Mouse (Mus musculus) cerebellum, adult 11-12 months (tissue): ENCODE measurements around the gene Itga2.

Experiments
- DNase-seq: peaks from one replicate; pipeline ENCODE4 v3.0.0; 2022

Itga2 gene

GRCm38 (mm10) chr13:114876005-114876520 is 55.8 kb downstream of the Itga2 start:
- DNase-seq, result no peak

DNA sequence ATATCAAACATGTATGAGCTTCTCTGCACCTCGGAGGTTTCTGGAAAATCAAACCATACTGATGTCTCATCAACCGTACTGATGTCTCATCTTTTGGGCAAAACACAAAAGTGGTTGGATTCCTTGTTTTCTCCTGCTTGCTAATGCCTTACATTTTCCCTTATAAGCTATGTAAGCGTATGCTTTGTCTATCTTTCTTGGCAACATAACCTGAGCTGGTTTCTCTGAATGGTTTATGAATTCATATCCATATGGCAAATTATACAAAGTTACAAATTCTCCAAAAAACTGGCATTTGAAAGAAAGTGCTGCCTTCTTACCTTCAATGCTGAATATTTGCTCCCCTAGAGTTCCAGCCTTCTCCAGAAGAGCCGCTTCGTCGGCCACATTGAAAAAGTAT is 57.2 kb downstream of the Itga2 start:
- no peak for DNase-seq

GRCm38 (mm10) chr13:114857525-114857924 is 74.4 kb downstream of the Itga2 start:
- DNase-seq, result no peak

DNA sequence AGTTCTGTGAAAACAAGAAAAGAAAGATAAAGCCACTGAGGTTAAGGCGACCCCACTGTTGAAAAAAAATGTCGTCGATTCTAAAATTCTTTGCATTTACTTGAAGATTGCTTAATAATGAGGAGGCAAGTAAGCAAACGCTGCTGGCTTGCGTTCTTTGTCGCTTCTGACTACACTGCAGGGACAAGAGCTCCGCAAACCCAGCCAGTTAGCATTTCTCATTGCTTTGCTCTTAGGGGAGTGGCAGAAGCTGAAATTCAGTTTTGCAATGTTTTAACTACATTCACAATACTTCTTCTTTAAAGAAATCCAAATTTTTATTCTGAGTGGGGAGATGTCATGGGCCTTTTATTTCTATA is 75.7 kb downstream of the Itga2 start:
- DNase-seq, result no peak

DNA sequence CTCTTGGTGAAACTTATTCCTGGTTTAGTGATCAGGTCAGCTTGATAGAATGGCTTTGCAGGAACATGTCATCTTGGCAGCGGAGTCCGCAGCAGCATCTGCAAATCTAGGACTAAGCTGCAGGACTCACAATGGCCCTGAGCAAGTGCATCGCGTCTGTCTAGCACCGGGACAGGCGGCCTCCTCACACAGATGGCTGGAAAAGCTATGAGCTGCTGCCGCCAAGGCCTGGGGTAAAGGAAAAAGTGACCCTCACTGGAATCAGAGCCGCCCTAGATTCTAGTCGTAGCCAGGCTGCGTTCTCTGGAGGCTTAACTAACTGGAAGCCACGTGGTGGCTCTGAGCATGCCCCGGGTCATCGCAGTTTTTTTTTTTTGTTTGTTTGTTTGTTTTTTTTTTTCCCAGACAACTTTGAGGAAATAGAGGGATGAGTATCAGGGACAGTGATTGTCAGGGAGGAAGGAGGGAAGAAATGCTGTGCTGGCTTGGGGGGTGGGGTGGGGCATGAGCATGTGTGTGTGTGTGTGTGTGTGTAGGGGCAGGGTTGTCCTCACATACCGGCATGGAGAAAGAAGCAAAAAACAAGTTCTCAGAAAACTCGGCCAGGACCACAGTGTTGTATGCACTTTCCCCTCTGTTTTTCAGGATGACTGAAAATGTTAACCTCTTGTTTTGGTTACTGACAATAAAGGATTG is 76.2 kb downstream of the Itga2 start:
- DNase-seq, result peak; percentile 49

DNA sequence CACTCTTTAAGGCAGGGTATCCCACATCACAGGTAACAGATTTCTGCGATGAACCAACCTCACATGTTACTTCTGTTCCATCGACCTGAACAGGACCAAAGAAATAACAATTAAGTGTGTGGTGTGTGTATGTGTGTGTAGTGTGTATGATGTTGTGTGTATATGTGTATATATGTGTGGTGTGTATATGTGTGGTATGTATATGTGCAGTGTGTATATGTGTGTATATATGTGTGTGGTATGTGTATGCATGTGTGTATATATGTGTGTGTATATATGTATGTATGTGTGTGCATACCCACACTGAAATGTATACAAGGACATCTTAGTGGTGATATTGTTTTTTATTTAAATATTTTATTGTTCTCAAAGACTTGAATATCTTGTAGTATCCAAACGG is 77.5 kb downstream of the Itga2 start:
- no peak for DNase-seq

- no peak for DNase-seq
These were observed 77.9 kb downstream of the Itga2 start for GRCm38 (mm10) chr13:114854023-114854422.

GRCm38 (mm10) chr13:114853152-114853551 is 78.7 kb downstream of the Itga2 start:
- DNase-seq, result no peak

DNA sequence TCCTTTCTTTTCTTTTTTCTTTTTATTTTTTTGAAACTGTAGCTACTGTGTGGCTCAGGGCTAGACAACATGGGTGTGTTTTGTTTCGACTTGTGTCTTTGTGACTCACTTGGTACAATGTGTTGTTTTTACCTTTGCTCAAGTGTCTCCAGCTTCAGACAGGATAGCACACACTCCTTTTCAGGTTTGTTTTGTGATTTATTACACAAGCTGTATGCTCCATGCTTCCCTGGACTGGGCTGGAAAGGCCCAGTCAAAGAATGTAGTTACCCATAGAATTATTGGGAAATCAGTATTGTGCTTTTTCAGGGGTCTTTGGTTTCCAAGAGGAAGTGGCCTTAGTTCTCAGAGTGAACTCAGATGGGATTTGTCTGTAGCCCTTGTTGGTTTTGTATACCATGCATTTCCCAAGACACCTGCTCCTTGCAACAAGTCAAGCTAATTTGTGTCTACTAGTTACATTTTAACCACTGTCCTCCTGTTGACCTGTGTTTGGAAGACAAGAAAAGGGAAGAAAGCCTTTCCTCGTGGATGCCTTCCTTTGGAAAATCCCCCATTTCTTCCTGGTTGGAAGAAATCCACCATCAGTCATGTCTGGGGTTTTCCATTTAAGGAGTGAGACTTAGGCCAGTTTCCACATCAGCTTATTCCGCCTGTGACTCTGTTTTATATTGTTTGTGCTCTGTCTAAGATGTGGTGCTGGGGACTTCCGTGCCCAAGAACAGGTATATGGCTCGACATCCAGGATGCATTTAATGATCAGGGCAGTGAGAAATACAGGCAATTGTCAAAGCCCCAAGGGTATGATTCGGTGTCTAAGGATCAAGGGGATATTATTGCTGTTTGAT is 79.4 kb downstream of the Itga2 start:
- DNase-seq, result no peak

GRCm38 (mm10) chr13:114848945-114849344 is 83.0 kb downstream of the Itga2 start:
- no peak for DNase-seq

GRCm38 (mm10) chr13:114845804-114846203 is 86.1 kb downstream of the Itga2 start:
- DNase-seq, result no peak

DNA sequence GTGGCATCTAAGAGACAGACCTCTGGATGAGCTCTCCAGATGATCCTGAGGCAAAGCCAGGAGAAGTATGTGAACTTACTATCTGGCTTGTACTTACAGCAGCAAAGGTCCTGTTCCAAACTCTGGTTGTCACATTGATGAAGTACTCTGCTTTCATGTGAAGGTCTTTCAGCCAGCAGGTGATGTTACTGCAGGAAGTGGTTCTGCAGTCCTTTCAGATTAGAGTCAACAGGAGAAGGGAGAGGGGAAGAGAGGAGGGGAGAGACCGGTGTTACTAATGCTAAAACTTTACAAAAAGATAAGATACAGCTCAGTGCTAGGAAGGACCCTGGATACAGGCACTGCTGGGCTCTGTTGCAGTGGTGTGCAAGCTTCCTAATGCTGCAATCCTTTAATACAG is 88.6 kb downstream of the Itga2 start:
- DNase-seq, result no peak

GRCm38 (mm10) chr13:114840545-114840944 is 91.4 kb downstream of the Itga2 start:
- no peak for DNase-seq

- DNase-seq, result no peak
These were observed 92.8 kb downstream of the Itga2 start for GRCm38 (mm10) chr13:114839098-114839497.

DNA sequence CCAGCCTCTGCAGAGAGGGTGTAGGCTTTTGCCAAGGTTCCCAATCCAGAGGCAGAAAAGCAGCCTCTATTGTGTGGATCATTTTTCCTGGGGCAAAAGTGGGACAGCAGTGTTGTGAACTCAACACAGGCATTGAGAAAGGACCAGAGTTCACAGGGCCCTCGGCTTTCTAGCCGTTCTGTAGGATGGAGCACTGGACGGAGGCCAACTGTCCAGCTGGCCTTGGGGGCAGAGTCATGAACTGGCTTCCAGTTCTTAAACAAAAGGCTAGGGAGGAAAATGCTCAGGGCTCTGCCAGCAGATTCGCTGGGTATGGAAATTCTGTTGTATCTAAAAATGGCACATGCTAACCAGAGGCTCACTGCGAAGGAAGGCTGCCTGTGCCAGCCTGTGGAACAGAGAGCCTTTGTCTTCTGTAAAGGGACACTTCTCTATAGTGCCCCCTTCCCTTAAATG is 93.3 kb downstream of the Itga2 start:
- peak; percentile 89 for DNase-seq

GRCm38 (mm10) chr13:114837061-114837460 is 94.8 kb downstream of the Itga2 start:
- no peak for DNase-seq

GRCm38 (mm10) chr13:114834580-114834979 is 97.3 kb downstream of the Itga2 start:
- no peak for DNase-seq

DNA sequence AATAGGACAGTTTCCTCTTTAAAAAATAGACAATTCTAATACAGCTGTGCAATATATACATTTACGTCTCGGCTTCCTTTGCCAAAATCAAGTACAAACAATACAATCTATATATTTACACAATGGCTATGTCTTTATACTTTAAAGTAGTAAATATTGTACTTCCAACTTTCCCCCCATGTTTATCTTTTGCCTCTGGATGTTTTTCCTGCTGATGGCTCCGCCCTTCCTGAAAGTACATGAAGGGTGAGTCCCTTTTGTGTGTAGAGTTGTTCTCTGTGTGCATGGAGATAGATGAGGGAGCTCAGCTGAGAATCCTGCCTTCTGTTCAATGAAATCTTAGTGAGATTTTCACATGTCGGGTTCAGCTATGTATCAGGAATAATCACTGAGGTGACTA is 98.5 kb downstream of the Itga2 start:
- DNase-seq, result no peak

DNA sequence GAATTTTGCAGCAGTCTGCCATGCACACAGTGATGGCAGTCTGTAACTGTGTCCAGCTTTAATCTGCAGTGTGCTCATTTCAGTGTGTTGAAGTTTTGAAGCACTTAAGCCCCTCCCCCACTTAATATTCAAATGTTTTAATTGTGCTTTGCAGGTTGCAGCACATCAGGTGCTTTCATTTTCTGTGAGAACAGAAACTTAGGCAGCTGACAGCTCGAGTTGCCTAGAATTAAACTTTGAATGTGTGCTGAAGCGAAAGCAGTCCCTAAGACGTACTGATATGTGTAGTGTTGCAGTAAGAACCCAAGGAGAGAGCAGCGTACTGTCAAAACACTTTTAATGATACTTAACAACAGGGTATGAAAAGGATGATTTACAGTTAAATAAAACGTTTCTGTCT is 99.1 kb downstream of the Itga2 start:
- no peak for DNase-seq

- no peak for DNase-seq
These were observed 100.5 kb downstream of the Itga2 start for GRCm38 (mm10) chr13:114831367-114831833.

DNA sequence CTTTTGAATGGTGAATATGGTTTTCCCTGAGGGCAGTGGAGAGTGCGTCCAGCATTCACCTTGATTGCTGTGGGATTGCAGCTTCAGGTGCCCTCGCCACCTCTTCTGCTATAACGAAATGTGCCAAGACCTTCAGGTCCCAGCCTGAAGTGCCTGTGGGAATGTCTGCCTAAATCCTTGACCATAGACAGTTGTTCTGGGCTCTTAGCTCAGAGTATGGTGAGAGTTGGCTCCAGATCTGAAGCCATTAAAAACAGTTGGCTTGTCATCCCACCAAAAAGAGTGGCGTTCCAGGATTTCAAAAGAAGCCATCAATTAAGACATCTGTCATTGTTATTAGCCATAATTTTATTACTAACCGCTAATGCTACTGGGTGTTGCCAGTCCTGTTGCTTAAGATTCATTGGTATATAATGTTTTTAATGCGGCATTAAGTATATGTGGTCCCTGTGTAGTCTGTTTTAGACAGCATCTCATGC is 106.5 kb downstream of the Itga2 start:
- DNase-seq, result no peak

GRCm38 (mm10) chr13:114822871-114823270 is 109.0 kb downstream of the Itga2 start:
- no peak for DNase-seq

- DNase-seq, result no peak
These were observed 113.4 kb downstream of the Itga2 start for GRCm38 (mm10) chr13:114818513-114818912.
